Mouse (Mus musculus) gastrocnemius, postnatal 14 days (tissue): ENCODE results near the gene Antxrl. TPM values are rescaled to one million over a fixed set of nuclear protein-coding genes. Genes with fewer than 3 reads are reported as not detected.

ENCODE experiments used
- DNase-seq: peaks from one replicate; pipeline ENCODE4 v3.0.0; 2021; ENCODE audit warnings: mixed read lengths
- intact Hi-C: fragments of 180-260 bp; cut with DNase I; formaldehyde crosslinking; loops from one replicate; pipeline ENCODE4 v1.15.1; 2025; ENCODE audit warnings: low total_unique reads
- long read RNA-seq, 2 experiments: library from polyadenylated mRNA; stranded (forward); transcript quantifications; one replicate each; pipeline ENCODE4 v2.0.0; 2021
- total RNA-seq, 2 experiments: library from RNA; stranded (reverse); gene quantifications; 2 replicates each; pipeline ENCODE4 v1.2.3; 2021

The Antxrl gene
- not detected for total RNA-seq
- long read RNA-seq, experiment 1, result 0 reads
- long read RNA-seq, experiment 2, result 0 reads

DNA sequence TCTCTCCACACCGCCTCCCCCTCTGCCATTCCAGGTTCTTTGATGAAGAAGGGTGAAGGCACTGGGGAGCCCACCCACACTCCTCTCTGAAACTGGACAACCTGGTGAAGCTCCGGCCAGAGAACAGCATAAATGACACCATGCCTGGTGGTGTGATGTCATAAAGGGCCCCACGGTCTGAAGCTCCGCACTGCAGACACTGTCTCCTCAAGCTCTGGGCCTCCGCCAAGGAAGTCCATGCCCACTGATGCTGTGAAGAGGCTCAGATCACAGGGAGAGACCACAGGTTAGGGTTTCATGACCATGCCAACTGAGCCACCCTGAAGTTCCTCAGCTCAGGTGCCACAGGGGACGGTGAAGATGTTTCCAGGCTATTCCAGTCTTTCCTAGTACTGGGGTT lies at the start of gene Antxrl:
Gene Antxrl, plus strand, starts transcription at position 192 of the 400 bp plus-strand sequence.
- intact Hi-C loops, result no loop called here
- DNase-seq, result no peak

DNA sequence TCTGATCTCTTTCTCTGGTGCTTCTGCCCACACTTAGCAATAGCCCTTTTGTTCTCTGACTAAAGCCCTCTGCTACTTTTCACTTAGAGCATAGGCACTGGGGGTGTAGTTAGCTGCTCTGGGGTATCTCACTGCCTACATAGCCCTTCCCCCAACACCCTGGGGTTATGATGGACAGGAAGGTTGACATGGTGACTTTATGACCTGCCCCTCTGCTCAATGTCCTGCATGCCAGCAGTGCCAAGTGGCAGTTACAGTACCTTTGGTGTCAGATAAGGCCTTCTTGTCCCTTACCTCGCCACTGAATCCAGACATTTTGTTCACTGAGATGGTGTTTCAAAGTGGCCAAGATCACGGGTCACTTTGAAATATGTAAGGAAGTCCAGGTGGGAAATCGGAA lies 37.4 kb upstream of the Antxrl start, which contains the start of gene Gm30083:
Gene Gm30083, minus strand, starts transcription at position 120 of the 400 bp plus-strand sequence.
- intact Hi-C loops, result no loop called here

DNA sequence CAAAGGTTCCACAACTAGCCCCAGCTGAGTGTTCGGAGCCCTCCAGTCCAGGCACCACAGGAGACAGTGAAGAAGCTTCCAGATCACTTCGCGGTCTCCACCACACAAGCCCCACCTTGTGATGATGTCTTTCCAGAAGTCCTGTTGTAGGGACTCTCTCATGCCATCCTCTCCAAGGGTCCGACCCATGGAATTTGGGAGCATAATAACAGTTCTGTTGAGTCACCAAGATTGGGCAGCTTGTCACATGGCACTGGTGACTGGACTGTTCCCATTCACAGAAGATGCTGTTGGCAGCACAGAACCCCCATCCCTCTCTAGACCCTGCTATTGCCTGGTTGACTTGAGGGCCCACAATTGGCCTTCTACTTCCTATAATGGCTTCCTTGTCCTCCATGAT lies 36.1 kb upstream of the Antxrl start, which contains the start of gene Gm5460:
Gene Gm5460, plus strand, starts transcription at position 378 of the 400 bp plus-strand sequence.
- intact Hi-C loops, result no loop called here
- no peak for DNase-seq

More for the DNA sequence above, 37.4 kb upstream of the Antxrl start, which contains the start of gene Gm30083:
- no peak for DNase-seq

DNA sequence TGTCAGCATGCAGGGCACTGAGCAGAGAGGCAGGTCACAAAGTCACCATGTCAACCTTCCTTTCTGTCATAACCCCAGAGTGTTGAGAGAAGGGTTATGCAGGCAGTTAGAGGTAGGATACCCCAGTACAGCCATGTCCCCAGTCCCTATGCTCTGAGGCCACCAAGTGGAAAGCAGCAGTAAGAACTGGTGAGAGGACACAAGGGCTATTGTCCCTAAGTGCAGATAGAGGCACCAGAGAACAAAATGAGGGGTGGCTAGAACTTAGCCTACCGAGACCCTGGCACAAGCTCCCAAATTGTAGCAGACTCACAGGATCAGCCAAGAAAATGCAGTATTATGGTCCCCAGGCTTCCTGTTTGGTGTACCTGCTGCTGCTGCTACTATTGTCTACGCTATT lies 35.6 kb upstream of the Antxrl start:
- intact Hi-C loops, result no loop called here
- DNase-seq, result no peak

DNA sequence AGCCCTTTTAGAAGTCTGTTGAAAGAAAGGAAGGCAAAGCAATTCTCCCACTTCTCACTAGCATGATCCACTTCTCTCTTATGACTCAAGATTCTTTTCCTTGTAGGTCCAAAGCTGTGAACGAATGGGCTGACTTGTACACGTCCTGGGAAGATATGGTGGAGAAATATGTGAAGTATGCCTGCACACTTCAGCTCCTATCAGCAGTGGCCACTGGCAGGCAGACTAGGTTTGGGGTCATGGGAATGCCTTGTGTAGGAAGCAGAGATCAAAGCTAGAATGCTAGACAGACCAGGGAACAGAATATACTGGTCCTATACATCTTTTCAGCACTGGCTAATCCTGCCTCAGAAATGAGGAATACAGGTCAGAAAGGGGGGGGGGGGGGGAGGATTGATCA lies 25.8 kb upstream of the Antxrl start:
- intact Hi-C loops, result no loop called here
- no peak for DNase-seq

DNA sequence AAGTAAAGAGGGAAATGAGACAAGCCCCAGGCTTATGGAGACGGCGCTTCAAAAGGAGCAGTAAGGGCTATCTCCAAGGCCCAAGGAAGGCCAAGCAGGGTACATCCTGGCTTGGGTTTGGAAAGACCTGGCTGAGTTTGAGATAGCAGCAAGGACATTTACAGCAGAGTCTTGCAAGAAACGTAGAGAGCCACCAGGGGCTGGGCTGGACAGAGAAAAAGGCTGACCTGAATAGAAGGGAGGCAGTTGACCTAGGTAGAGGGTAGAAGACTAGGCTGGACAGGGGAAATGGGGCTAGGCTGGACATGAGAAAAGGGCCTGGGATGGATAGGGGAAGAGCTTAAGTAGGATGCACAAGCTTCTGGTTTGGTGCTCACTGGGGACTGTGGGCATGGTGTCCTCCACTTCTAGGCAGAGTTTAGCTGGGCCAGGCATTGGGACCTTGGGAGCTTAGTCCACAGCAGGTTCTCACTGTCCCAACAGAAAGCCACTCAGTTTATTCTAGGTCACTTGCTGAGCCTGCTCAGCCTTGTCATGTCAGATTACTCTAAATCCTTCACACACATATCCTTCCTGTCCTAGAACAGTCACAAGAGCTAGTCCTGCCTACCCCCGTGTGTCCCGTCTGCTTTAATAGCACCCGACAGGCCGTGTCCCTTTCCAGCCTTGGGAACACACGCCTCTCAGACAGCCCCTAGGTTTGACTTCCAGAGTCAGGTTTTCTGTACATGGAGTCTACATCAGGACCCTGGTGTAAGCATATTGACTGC lies 18.5 kb upstream of the Antxrl start:
- intact Hi-C loops, result no loop called here
- DNase-seq, result no peak

DNA sequence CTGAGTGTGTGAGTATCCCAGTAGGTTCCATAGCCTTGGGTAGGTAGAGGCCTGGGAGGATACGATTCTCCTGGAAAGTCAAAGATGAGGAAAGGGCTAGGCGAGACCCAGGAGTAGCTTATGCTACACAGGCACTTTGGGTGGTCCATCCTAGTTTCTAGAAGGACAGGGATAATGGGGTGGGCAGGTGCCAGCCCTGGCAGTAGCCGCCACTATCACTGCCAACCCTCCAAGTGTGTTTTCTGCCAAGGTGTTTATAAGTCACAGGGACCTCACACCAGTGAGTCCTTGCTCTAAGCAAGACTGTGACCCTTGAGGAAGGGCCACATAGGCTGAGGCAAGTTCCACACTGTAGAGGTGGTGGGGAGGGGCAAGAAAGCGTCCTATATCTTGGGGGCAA lies 11.3 kb upstream of the Antxrl start:
- intact Hi-C loops, result no loop called here
- DNase-seq, result no peak

DNA sequence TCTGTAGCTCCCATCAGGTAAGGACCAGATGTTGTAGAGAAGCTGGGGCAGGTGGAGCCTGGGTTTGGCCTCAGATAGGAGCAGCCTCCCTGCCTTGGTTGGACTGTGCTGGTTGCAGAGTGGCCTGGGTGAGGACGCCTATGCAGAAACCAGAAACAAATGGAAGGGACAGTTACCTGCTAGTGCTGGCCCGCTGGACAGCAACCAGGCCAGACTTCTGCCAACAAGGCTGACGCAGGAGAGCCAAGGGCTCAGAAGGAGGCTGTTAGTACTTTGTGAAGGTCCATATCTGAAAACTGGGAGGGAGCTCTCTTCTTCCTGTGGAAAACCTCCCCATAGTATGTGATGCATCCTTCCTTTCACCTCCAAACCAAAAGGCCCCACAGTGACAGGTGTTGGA lies 9.2 kb upstream of the Antxrl start:
- no peak for DNase-seq
- intact Hi-C loops, result no loop called here

DNA sequence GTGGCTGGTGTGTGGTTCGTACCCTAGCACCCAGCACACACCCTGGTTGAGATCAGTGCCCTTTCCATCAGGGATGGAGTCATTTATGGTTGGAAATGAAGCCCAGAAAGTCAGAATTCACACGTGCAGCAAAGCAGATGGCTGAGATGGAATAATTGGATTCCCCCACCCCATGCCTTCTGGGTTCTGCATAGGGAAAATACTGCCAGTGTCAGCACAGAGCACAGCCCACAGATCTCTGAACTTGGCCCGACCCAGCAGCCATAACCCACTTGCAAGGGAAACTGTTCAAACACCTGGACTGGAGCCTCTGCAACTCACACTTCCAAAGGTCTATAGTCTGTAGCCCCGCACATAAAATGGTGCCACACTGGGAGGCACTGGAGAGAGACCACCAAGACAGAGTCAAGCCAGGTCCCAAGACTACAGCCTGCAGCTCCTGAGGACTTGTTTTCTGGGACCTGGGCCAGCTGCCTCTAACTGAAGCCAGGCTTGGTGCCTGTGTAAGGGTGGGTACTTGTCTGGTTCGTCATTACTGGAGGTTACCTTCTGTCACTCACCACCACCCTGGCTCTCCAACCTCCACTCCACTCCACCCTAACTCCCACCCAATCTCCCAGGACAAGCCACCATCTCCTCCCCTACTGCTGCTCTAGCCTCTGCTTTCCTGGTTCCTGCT lies 2.3 kb upstream of the Antxrl start:
- intact Hi-C loops, result no loop called here
- DNase-seq, result no peak

DNA sequence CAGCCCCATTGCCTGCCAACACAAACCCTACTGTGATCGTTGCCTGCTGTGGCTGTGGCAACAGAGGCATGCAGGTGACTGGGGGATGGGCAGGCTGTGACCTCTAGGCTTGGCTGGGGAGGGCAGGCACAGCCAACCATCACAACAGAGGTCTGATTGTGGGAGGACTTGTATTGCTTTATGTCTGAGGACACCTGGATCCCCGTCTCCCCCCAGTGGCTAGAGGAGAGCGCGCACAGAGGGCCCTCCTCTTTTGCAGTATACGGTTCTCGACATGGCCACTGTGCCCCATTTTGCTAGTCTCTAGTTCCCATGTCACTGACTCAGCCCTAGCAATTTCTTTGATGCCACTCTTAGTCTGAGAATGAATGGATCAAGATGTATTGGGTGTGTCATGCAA lies 19.2 kb downstream of the Antxrl start:
- intact Hi-C loops, result no loop called here
- DNase-seq, result no peak

DNA sequence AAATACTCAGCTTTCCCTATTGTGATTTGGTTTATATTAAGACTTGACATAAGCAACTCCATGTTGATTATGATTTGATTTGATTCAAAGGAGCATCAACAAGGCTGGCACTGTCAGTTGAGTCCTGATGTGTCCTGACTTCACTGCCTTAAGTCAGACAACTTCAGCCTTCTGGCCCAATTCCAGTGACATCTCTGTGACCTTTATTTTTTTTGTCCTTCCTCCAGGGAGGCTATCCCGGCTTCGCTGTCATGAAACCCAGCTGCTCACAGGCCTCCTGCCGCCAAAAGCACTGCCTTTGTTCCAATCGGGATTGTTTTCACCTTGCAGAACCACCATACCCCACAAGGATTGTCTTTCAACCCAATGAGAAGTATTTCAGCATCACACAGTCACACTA lies 22.8 kb downstream of the Antxrl start:
- intact Hi-C loops, result no loop called here
- DNase-seq, result no peak

DNA sequence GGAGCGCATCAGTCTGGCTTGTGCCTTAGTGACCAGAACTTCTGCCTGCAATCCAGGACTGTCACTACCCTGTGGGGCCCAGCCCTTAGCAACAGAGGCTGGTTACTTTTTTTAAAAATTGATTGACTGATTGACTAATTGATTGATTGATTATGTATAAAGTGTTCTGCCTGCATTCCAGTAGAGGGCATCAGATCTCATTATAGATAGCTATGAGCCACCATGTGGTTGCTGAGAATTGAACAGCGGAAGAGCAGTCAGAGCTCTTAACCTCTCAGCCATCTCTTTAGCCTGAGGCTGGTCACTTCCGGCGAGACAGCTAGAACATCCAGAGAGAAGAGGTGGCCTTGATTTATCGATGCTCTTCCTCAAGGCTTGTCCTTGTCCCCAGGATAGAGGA lies 24.7 kb downstream of the Antxrl start:
- no peak for DNase-seq
- intact Hi-C loops, result no loop called here

DNA sequence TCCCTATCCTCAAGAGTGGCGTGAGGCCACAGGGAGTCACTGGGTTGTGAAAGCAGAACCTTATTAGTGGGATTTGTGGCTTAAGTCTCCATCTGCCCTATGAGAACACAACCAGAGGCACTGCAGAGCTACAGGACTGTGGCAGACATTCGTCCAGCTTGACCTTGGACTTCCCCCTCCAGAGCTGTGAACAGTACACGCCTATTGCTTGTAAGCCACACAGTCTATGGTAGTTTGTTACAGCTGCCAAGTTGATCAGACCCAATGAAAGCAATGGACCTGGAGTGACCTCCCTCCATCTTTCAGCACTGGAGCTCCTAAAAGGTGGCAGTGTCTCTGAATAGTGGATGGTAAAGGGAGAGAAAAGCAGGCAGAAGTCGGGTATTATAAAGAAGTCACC lies 25.8 kb downstream of the Antxrl start:
- intact Hi-C loops, result no loop called here
- DNase-seq, result no peak

DNA sequence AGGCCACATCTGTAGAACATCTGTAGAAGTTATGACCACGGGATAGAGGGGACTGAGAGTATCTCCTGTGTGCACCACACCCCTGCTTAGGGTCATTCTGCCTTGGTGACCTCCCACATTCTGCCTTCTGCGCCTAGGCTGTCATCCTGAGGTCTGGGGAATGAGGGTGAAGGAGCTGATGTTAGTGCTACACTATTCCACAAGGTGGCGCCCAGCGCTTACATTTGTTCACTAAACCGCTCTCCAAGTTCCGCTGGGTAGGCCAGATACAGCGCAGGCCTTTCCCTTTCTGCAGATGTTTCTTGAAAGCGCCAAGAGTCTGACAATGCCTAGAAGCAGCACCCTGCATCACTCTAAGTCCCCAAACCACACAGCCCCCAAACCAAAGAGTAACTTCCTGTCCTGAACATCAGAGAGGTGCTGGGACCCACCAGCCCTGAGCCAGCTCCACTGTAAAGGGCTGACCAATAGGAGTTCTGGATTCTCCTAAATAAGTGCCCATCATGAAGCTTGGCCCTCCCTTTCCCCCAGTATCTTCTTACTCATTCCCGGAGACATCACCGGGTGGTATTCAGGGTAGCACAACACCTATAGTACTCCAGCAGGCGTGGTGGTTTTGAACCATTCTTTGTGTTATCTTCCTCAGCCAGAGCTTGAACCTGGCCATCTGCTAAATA lies 28.0 kb downstream of the Antxrl start:
- DNase-seq, result peak; percentile 70
- intact Hi-C loops, result loop anchor here (2.0 to 10.0 kb wide), 3 partner anchors 22 to 157 kb away; partner anchors contain the start of genes A630023A22Rik and Gprin2

DNA sequence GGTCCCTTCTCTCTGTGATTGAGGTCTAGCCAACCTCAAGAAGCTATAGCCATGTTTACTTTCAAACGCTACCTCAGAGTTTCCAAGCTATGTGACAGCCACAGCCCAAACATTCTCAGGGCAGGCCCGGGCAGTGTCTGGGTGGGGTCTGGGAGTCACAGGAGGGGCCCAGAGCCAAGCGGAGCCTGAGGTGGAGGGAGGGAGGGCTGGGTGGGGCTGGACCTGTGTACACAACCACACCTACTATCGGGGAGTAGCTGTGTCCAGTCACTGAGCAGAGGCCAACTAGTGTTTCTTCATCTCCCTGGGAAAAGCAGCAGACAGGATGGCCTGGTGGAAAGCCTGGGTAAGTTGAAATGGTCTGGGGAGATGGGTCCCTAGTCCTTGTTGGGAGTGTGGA lies 33.2 kb downstream of the Antxrl start, which contains the start of gene Anxa8:
Gene Anxa8, plus strand, starts transcription at position 251 of the 400 bp plus-strand sequence.
- intact Hi-C loops, result loop anchor here (10.0 kb wide), 1 partner anchor 119 kb away; the partner anchor contains the start of gene Gprin2
- DNase-seq, result no peak

DNA sequence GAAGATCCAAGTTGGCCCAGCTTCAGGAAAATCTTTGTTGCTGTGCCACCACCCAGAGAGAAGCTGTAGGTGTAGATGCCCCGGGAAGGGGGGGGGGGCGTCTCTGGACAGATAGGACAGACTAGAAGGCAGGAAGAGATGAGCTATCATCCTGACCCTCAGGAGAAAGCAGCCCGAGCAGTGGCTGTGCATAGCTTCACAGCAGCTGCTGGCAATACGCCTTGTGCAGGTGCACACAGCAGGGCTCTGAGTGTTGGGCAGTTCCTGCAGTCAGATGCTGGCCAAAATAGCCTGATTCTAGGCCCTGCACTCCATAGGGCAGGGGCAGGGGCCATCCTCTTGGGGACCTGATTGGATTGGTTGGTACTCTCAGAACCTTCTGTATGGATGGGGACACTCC lies 34.3 kb downstream of the Antxrl start:
- intact Hi-C loops, result loop anchor here (10.0 kb wide), 1 partner anchor 118 kb away; the partner anchor contains the start of gene Gprin2
- no peak for DNase-seq

DNA sequence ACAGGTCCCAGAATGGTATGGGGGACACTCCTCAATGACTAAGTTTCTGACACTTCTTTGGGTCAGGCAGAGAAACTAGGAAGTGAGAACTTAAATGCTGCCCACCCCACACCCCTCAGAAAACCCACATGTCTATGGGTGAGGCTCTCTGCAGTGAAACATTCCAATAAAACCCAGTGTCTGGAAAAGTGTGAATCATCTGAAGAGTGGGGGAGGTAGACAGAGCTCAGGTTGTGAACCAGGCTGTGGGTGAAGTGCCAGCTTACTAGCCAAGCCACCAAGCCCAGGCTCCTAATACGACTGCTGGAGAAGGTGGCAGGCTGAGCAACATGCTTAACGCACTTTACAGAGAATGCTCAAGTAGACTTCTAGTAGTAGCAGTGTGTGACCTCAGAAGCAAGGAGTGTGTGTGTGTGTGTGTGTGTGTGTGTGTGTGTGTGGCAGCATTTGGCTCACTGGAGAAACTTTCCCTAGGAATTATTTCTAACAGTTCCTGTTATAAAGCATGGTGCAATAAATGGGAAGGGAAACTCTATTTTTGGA lies 35.4 kb downstream of the Antxrl start:
- no peak for DNase-seq
- intact Hi-C loops, result loop anchor here (10.0 kb wide), 1 partner anchor 117 kb away; the partner anchor contains the start of gene Gprin2

DNA sequence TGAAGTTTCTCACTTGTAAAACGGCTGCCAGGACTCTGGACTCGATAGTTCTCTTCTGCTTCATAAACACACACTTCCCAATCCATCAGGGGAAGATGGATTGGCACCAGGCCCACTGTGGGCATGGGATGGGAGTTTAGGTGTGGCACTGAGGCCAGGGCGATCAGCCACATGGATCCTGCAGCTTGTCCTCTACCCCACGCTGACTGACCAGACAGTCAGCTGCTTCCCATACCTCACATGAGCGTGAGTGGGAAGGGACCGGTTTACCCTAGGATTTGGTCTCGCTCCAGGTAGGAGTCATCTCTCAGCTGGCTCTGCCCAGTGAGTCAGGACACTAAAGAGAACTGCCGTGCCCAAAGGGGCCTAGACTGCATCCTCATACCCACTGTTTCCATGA lies 37.3 kb downstream of the Antxrl start:
- DNase-seq, result no peak
- intact Hi-C loops, result loop anchor here (10.0 kb wide), 1 partner anchor 115 kb away; the partner anchor contains the start of gene Gprin2

DNA sequence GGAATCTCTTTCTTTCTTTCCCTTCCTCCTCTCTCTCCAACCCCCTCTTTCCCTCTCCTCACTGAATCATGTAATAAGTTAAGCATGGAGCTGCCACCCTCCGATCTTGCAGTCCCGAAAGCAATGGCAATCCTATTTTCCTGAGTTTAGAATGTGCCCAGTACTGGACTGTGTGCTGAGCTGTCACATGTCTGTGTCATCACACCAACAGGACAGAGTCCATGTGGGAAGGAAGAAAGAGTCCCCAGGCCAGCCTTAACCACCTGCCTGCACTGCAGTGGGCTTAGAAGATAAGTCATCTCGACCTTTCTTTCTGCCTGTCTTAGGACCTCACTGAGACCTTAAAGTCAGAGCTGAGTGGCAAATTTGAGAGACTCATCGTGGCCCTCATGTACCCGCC lies 39.0 kb downstream of the Antxrl start:
- intact Hi-C loops, result no loop called here

DNA sequence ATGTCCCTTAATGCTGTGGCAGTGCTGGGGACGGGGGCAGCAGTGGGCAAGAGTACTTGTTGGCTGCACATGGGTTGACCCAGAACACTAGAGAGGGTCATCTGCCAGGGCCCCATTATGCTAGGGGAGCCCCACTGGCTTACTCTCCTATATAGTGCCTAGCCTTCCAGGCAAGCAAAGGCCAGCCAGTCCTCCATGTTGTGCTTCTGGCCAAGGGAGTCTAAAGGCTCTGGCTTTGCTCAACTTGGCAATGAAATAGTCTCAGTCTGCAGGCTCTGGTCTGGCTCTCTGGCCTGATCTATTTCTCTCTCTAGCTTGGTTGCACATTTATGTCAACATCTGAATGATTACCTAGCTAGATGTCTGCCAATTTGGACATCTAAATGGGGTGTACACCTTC lies 40.3 kb downstream of the Antxrl start:
- intact Hi-C loops, result no loop called here
- no peak for DNase-seq

More for the DNA sequence above, 39.0 kb downstream of the Antxrl start:
- DNase-seq, result no peak
